Mouse (Mus musculus) thymus, postnatal 36 days (tissue): ENCODE measurements around the gene Ola1.
A peak's percentile ranks its signal among the peaks of the same experiment; 100 is the strongest.

Source experiments
- DNase-seq, 2 experiments: peaks; one replicate each; pipeline ENCODE4 v3.0.0; 2022; ENCODE audit warnings: mixed read lengths in 2 of 2

Ola1 gene

DNA sequence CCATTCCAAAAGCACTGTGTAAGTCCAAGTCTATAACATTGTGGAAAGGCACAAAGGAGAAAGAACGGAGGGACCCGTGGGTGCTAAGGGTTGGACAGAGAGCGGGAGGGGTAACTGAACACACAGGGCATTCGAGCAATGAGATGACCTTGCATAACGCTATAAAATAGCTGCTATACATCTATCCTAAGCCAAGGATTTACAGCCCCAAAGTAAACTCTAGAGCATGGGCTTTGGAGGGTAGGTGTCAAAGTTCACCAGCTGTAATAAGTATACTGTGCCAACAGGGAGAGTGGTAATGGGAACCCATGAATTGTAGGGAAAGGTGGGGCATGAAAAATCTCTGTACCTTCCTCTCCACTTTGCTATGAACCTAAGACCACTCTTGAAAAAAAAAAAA is at the start of gene Ola1:
Gene Ola1, minus strand, starts transcription at position 12 of the 400 bp plus-strand sequence.
- no peak for DNase-seq

DNA sequence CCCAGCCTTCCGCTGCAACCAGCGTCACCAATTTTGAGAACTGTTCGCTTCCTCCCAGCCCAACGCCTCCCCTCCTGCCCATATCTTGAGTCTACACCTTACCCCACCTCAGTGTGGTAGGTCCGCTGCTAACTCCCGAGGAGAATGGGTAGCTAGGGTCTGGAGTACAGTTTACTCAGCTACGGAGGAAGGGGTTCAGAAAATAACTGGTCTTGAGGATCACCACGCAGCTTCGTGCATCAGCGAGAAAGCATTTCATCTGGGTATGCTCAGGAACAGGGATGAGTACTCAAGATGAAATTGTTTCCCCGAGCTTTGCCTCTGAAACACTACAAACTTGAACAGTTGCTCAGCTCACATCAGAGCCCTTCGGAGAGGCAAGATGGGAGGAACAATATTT is 49.6 kb upstream of the Ola1 start:
- no peak for DNase-seq

DNA sequence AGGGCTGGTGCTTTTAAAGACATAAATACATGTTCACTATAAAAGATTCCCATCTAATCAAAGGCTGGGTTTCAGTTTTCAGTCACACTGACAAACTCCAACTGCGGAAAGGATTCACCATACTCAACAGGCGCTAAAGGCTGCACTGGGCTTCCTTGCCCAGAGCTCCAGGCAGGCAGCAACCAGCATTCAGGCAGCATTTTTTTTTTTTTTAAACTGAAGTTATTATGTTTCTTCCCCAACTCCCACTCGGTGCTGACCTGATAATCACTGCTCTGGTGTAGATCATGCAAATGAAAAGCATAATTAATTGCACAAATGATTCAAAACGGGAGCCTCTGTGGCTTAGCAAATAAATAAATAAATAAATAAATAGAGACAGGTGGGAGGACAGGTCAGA is 49.1 kb upstream of the Ola1 start:
- no peak for DNase-seq

DNA sequence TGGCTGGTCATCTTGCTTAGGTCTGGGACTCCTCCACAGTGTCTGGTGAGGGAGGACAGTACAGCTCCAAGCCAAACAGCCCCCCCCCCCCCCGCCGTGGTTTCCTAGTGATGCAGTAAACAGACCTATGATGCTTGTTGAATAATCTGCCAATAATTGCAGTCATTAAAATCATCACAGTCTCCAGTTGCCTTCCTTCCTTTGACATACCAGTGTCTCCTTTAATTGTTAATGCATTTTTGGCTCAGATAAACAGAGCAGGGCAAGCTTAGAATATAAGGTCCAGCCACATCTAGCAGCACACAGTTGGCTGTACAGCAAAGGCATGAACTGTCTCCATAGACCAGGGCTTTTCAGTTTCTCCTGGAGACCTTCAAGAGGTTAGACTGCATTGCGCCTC is 48.5 kb upstream of the Ola1 start:
- no peak for DNase-seq

DNA sequence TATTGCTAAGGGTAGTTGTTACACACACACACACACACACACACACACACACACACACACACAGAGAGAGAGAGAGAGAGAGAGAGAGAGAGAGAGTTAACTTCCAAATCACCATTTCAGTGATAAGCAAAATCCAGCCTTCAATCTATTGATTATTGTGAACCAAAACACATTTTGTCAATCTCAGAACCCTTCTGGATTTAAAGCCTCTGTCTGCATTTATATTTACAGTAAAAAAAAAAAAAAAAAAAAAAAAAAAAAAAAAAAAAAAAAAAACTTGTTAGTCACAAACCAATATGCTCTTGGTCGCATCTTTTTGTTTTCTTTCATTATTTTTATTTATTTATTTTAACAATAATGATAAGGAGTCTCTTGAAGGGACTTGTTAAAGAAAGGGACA is 47.9 kb upstream of the Ola1 start:
- DNase-seq: no peak

DNA sequence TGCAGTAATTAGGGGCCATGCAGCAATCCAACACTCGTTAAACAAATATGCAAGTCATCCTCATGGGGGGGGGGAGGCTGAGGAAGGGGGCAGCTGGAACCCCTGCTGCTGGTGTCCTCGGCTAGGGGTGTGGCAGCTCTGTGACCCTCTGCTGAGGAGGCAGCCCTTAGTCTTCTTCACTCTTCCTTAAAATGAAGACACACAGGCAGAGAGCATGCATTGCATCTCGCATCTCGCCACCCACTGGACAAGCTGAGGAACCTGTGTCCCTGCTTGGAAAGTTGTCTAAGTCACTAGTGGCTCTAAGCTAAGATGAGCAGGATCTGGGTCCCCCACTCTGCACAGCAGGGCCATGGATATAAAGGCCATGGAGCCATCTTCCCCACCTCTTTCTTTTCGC is 47.3 kb upstream of the Ola1 start:
- DNase-seq: no peak

- no peak for DNase-seq
Measured at GRCm38 (mm10) chr2:73264611-73265195, 46.0 kb upstream of the Ola1 start.

- no peak for DNase-seq
Measured at GRCm38 (mm10) chr2:73263794-73264610, 45.3 kb upstream of the Ola1 start.

DNA sequence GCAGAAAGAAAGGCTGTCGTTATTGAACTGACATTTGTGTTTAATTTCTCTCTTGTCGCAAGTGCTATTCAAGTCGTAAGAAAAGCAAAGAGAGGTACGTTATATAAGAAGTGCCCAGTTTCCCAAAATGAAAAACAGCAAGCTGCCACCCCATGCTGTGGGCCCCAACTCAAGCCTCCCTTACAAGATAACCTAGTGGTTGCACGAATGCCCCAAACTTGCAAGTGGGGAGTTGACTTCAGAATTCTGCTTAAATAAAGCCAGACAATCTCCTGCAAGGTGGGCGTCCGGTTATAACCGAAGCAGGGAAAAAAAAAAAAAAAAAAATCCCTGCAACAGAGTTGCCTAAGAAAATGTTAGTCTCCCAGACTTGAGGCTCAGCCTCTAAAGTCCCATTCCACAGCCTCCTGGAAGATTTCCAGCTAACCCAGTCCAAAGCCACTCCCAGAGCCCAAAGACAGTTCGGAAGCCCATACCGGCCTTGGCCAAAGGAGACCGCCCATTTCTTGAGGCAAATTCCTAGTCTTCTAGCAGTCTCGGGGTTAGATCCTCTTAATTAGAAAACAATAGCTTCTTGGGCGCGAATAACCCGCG is 44.5 kb upstream of the Ola1 start:
- no peak for DNase-seq

DNA sequence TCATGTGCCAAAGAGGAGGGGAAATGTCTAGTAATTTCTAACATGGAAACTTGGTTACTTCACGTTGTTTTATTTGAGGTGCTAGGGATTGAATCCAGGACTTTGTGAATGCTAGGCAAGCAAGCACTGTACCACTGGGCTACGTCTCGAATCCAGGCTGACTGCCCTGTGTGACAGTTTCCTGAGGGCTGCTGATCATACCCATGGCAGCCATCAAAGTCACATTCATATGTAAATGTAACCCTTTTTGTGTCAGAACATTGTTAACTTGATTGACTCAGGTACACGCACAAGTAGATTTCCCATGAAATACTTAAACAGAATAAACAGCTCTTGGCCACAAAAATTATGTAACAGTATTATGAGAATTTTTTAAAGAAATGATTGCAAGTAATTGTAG is 30.0 kb upstream of the Ola1 start:
- DNase-seq: no peak

GRCm38 (mm10) chr2:73241299-73241698 is 22.6 kb upstream of the Ola1 start:
- DNase-seq: no peak

GRCm38 (mm10) chr2:73231081-73231480 is 12.4 kb upstream of the Ola1 start:
- no peak for DNase-seq

DNA sequence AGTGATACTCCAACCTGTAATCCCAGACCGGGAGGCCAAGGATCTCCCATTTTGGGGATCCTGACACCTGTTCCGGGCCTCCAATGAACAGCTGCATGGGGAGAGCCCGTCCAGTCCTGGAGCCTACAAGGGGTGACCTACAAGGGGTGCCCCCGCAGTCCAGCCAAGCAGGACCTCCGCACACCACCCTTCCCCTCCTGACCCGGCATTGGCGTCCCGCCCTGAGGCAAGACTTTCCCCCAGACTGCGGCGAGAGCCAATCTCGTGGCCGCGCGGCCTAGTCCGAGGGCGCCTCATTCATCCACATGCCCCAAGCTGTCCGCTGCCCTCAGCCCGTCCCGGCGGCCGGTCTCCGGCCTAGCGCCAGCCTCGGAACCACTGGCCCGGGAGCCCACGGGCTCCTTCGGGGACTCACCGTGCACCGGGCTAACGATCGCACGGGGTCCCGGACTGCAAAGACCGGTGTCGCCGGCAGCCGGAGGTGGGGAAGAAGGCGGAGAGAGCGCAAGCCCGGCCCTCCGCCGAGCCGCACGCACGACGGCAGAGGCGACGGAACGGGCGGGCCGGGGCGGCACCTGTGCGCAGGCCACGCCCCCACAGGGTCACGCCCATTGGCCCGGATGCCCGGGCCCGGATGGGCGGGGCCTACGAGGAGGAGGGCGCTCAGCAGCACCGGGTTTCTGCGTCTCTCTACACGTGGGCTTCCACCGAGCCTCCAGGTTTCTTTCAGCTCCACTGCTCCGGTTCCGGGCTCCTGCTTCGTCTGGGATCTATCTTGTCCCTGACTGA is 4.7 kb downstream of the Ola1 start:
- peak; percentile 96 to 98 for DNase-seq

GRCm38 (mm10) chr2:73213539-73213870 is 5.2 kb downstream of the Ola1 start:
- no peak for DNase-seq

DNA sequence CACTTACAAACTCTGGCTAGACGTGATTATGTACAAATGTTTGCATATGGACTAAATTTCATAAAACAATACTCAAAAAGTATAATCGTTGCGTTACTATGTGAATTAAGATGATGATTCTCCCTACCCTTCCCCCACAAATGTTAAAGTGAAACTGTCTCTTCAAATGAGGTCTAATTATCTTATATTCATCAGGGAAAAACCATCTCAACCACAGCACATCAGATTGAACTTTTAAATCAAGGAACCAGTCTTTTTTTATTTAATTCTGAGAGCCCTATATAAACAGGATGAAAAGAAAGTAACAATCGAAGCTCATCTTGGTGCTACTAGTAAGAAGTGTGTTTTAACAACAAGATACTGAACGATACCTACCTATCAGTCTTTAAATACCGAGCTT is 14.4 kb downstream of the Ola1 start:
- no peak for DNase-seq

DNA sequence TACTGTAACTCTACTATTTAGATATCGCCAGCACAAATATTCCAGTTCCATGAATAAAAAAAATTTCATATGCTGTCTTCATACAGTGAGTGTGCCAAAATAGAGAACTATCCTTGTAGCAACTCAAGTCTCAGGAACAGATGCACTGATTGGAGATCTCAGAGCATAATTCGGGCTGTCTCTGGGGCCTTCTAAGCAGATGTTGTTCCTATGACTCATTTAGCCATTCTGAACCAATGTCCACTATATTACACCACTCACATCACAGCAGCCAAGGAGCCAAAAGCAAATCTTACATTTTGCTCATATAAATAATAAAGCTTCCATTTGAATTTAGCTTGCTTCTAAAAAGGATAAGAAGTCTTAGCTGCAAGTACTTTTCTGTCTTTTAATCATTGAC is 30.2 kb downstream of the Ola1 start:
- no peak for DNase-seq

DNA sequence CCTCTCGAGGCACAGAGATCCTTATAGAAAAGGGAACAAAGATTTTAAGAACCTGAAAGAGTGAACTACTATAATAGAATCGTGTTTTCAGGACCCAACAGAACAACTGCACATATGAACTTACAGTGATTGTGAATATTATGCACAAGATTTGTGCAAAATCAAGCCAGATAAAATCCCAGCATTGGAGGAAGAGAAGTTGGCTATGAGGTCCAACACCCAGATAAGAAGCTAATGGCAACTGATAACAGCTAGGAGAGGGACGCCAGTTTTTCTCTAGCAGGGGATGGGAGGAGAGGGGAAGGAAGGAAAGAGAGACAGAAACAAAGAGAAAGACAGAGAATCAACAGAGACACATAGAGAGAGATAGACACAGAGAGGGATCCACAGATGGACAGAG is 33.5 kb downstream of the Ola1 start:
- no peak for DNase-seq

GRCm38 (mm10) chr2:73169496-73169895 is 49.2 kb downstream of the Ola1 start:
- DNase-seq: no peak

DNA sequence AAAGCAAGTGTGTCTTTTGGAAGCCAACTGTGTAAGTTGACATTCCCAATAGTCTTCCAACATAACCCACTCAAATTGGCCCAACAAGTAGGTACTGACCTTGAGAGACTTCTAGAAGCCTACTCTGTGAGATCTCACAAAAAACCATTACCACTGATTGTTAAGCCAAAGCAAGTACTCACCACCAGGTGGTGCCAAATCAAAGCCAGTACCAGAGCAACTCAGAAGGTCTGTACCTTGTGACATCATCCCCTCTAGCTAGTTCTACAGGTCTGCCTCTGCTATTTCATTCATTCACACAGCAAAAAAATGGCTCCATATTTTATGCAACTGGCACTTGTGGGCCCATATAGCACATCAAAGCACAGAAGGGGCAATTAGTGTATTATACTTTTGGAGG is 51.6 kb downstream of the Ola1 start:
- peak; percentile 57 to 63 for DNase-seq

- no peak for DNase-seq
Measured at GRCm38 (mm10) chr2:73164666-73165065, 54.1 kb downstream of the Ola1 start.

DNA sequence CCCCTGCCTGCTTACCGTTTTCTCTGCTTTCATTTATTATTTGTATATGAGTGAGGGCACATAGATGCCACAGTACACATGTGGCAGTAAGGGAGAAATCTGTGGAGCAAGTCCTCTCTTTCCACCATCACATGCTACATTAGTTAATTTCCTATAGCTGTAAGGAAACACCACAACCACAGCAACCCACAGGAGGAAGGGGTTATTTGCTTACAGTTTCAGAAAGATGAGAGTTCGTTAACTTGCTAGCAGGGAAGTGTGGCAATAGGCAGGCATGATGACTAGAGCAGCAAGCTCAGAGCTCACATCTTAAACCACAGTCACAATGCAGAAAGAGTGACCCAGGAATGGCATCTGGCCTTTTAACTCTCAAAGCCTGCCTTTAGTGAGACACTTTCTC is 58.0 kb downstream of the Ola1 start:
- DNase-seq: no peak

DNA sequence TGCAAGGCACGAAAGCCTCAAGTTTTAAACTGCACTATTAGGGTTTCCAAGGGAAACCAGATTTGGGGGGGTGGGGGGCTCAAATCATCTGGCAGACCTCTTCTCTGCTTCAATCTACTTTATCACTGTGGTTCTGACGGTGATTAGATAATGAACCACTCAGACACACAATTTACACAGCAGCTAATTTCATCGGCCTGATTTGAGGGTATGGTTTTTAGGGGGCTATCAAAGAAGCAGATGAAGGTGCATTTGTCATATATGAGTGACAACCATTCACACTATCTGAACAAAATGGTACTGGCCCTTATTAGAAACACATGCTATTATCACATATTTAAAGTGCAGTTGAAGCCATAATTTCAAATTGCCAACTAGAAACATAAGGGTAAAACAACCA is 61.5 kb downstream of the Ola1 start:
- no peak for DNase-seq

- DNase-seq: peak in 1 of 2 experiments; percentile 14
Measured at GRCm38 (mm10) chr2:73150526-73150925, 68.2 kb downstream of the Ola1 start.

- DNase-seq: peak; percentile 21 to 46
Measured at GRCm38 (mm10) chr2:73146111-73146510, 72.6 kb downstream of the Ola1 start.
